Mouse (Mus musculus) adrenal gland, adult (tissue): ENCODE results near the gene Polr2a.

Source experiments
- DNase-seq, 2 experiments: peaks; one replicate each; pipeline ENCODE4 v3.0.0; 2022 to 2023; ENCODE audit warnings: low spot score in 1 of 2; ENCODE audit not compliant: inconsistent age in 2 of 2

The Polr2a gene

GRCm38 (mm10) chr11:69684936-69685335 lies 73.5 kb downstream of the Polr2a start:
- DNase-seq = no peak

- peak; percentile 42 to 54 for DNase-seq
Observed at GRCm38 (mm10) chr11:69684128-69684745, 74.2 kb downstream of the Polr2a start.
